Comparison of ENCODE assay signal across 28 mouse cellular contexts in the genomic region with DNA sequence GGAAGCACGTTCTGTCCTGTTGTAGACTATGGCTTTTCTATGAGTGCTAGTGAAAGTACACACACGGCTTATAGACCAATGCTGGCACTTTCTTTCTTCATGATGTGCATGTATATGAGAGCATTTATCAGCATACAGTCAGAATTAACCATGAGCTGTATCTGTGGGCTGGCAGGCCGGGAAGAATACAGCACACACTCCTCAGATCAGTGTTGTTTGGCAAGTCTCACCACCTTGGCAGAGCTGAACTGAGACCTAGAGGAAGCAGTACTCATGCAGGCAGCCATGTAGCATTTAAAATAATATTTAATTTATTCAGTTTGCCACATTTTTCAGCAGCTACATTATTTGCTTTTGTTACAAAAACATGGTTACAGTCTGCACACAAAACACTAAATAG.
A peak's percentile ranks its signal among the peaks of the same experiment; 100 is the strongest.
DNase-seq lines count a peak whose midpoint lies in the region; ATAC-seq and TF ChIP-seq lines count a peak whose summit lies in the region.
"Had no signal": no experiment of that assay in that cellular context is flagged by ENCODE, and none has a peak within 500 bp of the region (broad histone marks: within the 10 kb centered on the region; RNA-seq: fewer than 3 reads in every experiment).

No protein-coding gene starts in this region.

- no peak for TF ChIP-seq CTCF in gastrocnemius, adult 2 months (IDR thresholded peaks at IDR 0.05)

- no peaks in the 10 kb centered on the region for H3K36me3 ChIP-seq in forebrain, embryonic 13.5 days (ENCODE audit: poor library complexity, severe bottlenecking)
- no peaks in the 10 kb centered on the region for H3K36me3 ChIP-seq in forebrain, embryonic 12.5 days (replicated peaks)
- no peaks in the 10 kb centered on the region for H3K36me3 ChIP-seq in embryonic facial prominence, embryonic 10.5 days (replicated peaks)
- H3K36me3 ChIP-seq: hindbrain, embryonic 10.5 days; intestine, embryonic 15.5 days; limb, embryonic 10.5 days; liver, embryonic 15.5 days; lung, embryonic 15.5 days; midbrain, embryonic 10.5 days had no signal

- H3K4me2 ChIP-seq in forebrain, embryonic 13.5 days = no peak overlapping the region
- H3K4me2 ChIP-seq in forebrain, embryonic 12.5 days = no peak overlapping the region
- H3K4me2 ChIP-seq: heart, embryonic 11.5 days; intestine, embryonic 15.5 days; liver, embryonic 15.5 days; lung, embryonic 15.5 days had no signal

- peak; percentile 50; the same call in 1 of the 2 replicates for ATAC-seq in forebrain, embryonic 13.5 days
- no peak for ATAC-seq in forebrain, embryonic 12.5 days (ENCODE audit: low FRiP score)
- ATAC-seq in megakaryocyte-erythroid progenitor cell, adult 5-6 weeks (replicated peaks; ENCODE audit: low FRiP score, low TSS enrichment, poor library complexity, severe bottlenecking) = peak; percentile 67; the same call in 1 of the 2 replicates
- ATAC-seq: hindbrain, embryonic 16.5 days; midbrain, embryonic 16.5 days; Patski had no signal

- intact Hi-C loops in gastrocnemius, adult 2 months (cut with DNase I) = no loop called here

- no peaks in the 10 kb centered on the region for H3K9me3 ChIP-seq in forebrain, embryonic 13.5 days (replicated peaks)
- H3K9me3 ChIP-seq in forebrain, embryonic 12.5 days = no peaks in the 10 kb centered on the region
- H3K9me3 ChIP-seq in embryonic facial prominence, embryonic 10.5 days = no peaks in the 10 kb centered on the region
- H3K9me3 ChIP-seq: hindbrain, embryonic 10.5 days; intestine, embryonic 15.5 days; limb, embryonic 10.5 days; liver, embryonic 15.5 days; lung, embryonic 15.5 days; midbrain, embryonic 10.5 days had no signal

- H3K4me3 ChIP-seq in forebrain, embryonic 13.5 days = no peak overlapping the region
- no peak overlapping the region for H3K4me3 ChIP-seq in forebrain, embryonic 12.5 days (replicated peaks)
- no peak overlapping the region for H3K4me3 ChIP-seq in embryonic facial prominence, embryonic 10.5 days
- H3K4me3 ChIP-seq in gastrocnemius, adult 2 months = no peak overlapping the region
- H3K4me3 ChIP-seq: hindbrain, embryonic 10.5 days; intestine, embryonic 15.5 days; left cerebral cortex, adult 2 months; limb, embryonic 10.5 days; liver, embryonic 15.5 days; lung, embryonic 15.5 days; midbrain, embryonic 10.5 days had no signal

- peak; percentile 23 to 24 for DNase-seq in right cerebral cortex, postnatal 10 days (ENCODE audit: low spot score in 2 of 2)
- DNase-seq in right cerebral cortex, postnatal 4 days = no peak
- DNase-seq in cerebellum, postnatal 14 days = peak; percentile 70 to 74
- no peak for DNase-seq in embryonic facial prominence, embryonic 10.5 days (ENCODE audit: low spot score)
- DNase-seq in gastrocnemius, adult 2 months = no peak
- DNase-seq: adrenal gland, adult 2 months; gastrocnemius, postnatal 10 days; heart, adult 11 months; kidney, postnatal 36 days; layer of hippocampus, adult 9-11 months; liver; lung, postnatal 4 days; right cerebral cortex, adult 18-20 months had no signal

- WGBS in forebrain, embryonic 13.5 days = 80% methylated on average over 3 of the region's 3 CpGs
- 87% methylated on average over 3 of the region's 3 CpGs for WGBS in forebrain, embryonic 12.5 days
- WGBS in embryonic facial prominence, embryonic 10.5 days = 84% methylated on average over 3 of the region's 3 CpGs

- no peak overlapping the region for H3K9ac ChIP-seq in forebrain, embryonic 13.5 days
- H3K9ac ChIP-seq in forebrain, embryonic 12.5 days = no peak overlapping the region
- H3K9ac ChIP-seq: intestine, embryonic 15.5 days; liver, embryonic 15.5 days; lung, embryonic 15.5 days had no signal

- H3K27ac ChIP-seq in forebrain, embryonic 13.5 days = no peak overlapping the region
- no peak overlapping the region for H3K27ac ChIP-seq in forebrain, embryonic 12.5 days
- no peak overlapping the region for H3K27ac ChIP-seq in embryonic facial prominence, embryonic 10.5 days (replicated peaks)
- H3K27ac ChIP-seq in gastrocnemius, adult 2 months = no peak overlapping the region
- H3K27ac ChIP-seq: hindbrain, embryonic 10.5 days; intestine, embryonic 15.5 days; left cerebral cortex, adult 2 months; limb, embryonic 10.5 days; liver, embryonic 15.5 days; lung, embryonic 15.5 days; midbrain, embryonic 10.5 days; stomach, postnatal 0 days had no signal

- peaks cover 11% of the 10 kb centered on the region for H3K4me1 ChIP-seq in forebrain, embryonic 13.5 days
- H3K4me1 ChIP-seq in forebrain, embryonic 12.5 days = no peaks in the 10 kb centered on the region
- no peaks in the 10 kb centered on the region for H3K4me1 ChIP-seq in embryonic facial prominence, embryonic 10.5 days
- H3K4me1 ChIP-seq: hindbrain, embryonic 10.5 days; intestine, embryonic 15.5 days; limb, embryonic 10.5 days; liver, embryonic 15.5 days; lung, embryonic 15.5 days; midbrain, embryonic 10.5 days had no signal

- no peaks in the 10 kb centered on the region for H3K27me3 ChIP-seq in forebrain, embryonic 13.5 days
- H3K27me3 ChIP-seq in forebrain, embryonic 12.5 days = no peaks in the 10 kb centered on the region
- H3K27me3 ChIP-seq in embryonic facial prominence, embryonic 10.5 days (replicated peaks; ENCODE audit: low read depth, poor library complexity, severe bottlenecking) = no peaks in the 10 kb centered on the region
- H3K27me3 ChIP-seq: intestine, embryonic 15.5 days; liver, embryonic 15.5 days; lung, embryonic 15.5 days; Patski had no signal

Comparison
In these comparisons a context has a peak if more than half of its experiments do, and no peak if none do; other contexts are left out.
1. DNase-seq: peak in right cerebral cortex, postnatal 10 days (2 of 2) and cerebellum, postnatal 14 days (2 of 2); none in right cerebral cortex, postnatal 4 days (single experiment), embryonic facial prominence, embryonic 10.5 days (single experiment) and gastrocnemius, adult 2 months (single experiment).